Mouse (Mus musculus): ENCODE results near the gene Dcaf17.
A peak's percentile ranks its signal among the peaks of the same experiment; 100 is the strongest.

The Dcaf17 gene

GRCm38 (mm10) chr2:71055300-71056114 lies at the start of gene Dcaf17, which contains the start of gene Mettl8:
TSS of gene Dcaf17 (plus strand) at chr2:71055328.
TSS of gene Mettl8 (minus strand) at chr2:71055583.
- DNase-seq = peak; percentile 88

DNA sequence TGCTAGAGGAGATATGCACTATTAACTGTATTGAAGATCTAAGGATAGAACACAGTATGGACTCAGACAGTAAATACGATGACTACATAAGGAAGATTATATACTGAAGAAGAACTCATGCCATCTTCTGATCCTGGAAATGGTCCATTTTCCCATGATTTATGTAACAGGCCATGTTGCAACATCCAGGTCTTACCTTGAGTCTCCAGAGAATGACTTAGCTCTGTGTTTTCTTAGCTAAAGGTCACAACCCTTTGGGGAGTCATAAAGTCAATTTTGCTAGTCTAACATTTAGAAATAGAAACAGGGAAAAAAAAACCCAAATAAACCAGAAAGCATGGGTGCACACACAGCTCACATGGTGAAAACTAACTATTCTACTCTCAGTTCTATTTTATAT lies 43.3 kb upstream of the Dcaf17 start:
- no peak for DNase-seq

DNA sequence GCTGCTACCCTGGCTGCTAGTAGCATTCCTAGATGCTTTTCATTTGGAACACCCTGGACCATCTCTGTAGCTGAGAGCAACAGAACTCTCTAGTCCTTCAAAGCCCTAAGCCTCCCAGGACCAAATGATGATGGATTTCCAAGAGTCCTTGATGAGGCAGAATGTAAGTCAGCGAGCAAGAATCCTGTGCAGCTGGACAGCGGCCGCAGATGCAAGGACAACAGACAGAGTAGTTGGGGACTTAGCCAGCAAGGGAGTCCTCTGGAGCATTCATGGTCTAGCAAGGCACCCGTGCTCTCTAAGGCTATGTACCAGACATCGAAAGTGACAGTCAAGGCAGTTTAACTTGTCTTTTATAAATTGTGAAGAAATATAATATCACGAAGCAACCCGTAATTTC lies 41.6 kb upstream of the Dcaf17 start:
- no peak for DNase-seq

DNA sequence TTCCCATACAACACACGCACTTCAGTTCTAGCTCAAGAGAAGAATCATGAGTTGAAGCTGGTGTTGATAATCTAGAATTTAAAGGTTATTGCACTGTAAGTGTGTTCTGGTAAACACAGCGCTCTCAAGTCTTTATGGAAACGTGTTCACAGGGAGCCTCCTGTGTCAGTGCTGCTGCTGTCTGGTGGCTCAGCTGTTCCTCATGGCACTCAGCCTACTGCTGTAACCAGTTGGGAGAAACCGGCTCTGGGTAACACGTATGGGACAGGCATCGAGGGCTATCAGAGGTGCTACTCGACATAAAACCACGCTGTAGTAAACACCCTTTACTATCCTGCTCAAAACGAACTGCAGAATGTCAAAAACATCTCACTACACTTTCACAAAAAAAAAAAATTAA lies 35.9 kb upstream of the Dcaf17 start:
- DNase-seq = no peak

GRCm38 (mm10) chr2:71019704-71020375 lies 35.3 kb upstream of the Dcaf17 start:
- DNase-seq = no peak

DNA sequence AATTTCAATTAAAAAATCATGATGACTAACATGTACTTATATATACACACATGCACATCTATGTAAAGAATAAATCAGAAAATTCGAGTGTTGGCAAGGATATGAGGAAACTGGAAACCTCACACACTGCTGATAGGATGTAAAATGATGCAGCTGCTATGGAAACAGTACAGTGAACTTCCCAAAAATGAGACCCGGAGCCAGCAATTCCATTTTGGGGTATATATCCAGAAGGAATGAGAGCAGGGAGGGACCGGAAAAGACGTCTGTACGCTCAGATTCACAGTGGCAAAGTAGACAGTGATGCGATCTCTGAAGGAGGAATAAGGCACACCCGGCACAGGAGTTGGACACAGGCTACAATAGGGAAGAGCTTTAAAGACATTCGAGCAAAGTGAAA lies 34.5 kb upstream of the Dcaf17 start:
- DNase-seq = no peak

GRCm38 (mm10) chr2:71022991-71023390 lies 32.1 kb upstream of the Dcaf17 start:
- DNase-seq = no peak

GRCm38 (mm10) chr2:71023986-71024385 lies 31.1 kb upstream of the Dcaf17 start:
- no peak for DNase-seq

- DNase-seq = no peak
Measured at GRCm38 (mm10) chr2:71025576-71026315, 29.4 kb upstream of the Dcaf17 start.

DNA sequence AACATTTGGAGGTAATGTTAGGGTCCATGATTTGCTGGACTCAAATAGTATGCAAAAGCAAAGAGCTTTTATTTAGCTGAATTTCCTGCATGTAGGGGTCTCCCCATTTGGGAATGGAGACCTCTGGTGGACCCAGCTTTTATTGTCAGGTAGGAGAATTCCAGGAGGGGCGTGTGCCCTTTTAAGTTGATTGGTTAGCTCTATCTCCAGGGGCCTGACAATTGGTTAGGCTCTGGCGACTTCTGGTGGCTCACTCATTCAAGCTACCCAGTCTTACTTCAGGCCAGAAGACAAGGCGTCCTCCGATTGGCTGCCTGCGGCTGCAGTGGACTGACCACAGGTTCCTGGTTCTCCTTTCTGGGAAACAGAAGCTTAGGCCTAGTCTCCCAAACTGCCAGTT lies 28.3 kb upstream of the Dcaf17 start:
- no peak for DNase-seq

DNA sequence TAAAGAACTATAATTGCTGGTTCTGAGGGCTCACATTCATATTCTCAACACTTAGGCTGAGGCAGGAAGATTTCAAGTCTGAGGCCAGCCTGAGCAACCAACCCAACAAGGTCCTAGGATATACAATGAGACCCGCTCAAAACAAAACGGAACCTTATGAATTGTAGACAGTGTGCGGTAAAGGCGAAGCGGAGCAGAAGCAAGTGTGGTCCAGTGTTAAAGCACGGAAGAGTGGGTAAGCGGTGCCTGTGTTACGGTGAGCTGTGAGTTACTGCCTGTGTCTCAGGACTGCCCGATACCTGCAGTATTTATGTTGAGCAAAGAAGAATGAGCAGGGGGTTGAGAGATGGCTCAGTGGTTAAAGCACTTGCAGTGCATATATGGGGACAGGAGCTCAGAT lies 27.5 kb upstream of the Dcaf17 start:
- no peak for DNase-seq

- DNase-seq = no peak
Measured at GRCm38 (mm10) chr2:71030663-71031062, 24.5 kb upstream of the Dcaf17 start.

DNA sequence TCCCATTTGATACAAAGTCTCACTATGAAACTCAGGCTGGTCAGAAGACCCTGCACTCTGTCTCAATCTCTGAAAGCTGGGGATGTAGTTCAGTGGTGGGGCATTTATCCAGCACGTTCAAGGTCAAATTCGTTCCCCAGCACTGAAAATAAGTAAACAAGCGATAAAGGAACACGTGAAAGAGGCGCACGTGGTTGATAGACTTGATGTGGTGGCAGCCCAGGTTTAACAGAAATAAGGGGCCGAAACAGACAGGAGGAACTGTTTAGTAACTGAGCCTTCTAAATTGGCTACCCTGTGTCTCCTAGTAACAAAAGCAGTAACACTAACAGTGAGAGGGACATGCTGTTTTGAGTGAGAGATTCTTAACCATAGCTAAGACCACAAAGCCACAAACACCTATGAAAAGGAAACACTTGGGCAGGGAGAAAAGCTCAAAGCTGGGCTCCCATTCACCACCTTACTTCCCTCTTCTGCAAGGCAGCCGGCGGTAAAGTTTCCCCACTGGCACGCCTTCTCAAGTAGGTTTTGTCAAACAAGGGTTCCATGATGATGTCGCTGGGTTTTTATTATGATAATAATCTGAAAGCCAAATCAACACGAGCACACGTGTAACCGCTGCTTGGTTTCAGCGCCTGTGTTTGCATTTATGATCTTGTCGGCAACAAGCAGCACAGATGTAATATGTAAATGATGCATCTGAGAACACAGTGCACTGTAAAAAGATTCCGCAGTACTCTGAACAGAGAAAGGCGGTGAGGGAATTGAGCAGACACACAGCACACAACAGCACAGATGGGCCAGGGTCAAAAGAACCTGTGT lies 22.9 kb upstream of the Dcaf17 start:
- no peak for DNase-seq

DNA sequence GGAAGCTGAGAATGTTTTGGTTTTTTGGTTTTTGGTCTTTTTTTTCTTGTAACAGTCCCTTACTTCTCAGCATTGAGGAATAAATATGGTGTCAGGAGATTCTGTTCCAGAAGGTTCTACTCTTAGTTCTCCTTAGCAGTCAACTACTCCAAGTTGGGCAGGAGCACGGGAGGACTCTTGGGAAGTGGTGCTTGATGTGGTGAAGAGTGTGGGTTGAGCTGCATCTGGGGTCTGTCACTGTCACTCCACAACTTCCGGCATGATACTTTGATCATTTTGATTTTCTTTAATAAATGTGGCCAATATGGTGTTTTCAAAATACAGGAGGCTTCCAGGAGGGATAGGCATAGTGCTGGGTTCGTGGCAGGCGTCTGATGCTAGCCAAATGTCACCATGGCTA lies 22.1 kb upstream of the Dcaf17 start:
- no peak for DNase-seq

DNA sequence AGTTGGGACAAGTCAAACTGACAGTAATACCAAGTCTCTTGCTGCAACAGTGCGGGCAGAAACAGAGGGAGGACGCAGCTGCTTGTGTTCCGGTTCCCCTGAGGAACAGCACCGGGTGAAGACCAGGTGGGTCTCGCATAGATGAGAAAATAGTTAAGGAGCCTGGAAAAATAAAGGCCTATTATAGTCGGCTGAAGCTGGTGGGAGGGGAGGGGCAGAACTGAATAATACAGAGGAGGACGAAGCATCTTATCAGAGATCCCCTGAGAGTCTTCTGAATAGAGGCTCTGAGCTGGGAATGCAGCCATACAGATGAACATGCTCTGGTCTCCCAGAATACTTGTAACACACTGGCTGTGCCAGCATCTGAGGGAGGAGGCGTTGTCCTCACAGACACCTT lies 21.1 kb upstream of the Dcaf17 start:
- no peak for DNase-seq

GRCm38 (mm10) chr2:71037447-71037846 lies 17.7 kb upstream of the Dcaf17 start:
- DNase-seq = no peak

DNA sequence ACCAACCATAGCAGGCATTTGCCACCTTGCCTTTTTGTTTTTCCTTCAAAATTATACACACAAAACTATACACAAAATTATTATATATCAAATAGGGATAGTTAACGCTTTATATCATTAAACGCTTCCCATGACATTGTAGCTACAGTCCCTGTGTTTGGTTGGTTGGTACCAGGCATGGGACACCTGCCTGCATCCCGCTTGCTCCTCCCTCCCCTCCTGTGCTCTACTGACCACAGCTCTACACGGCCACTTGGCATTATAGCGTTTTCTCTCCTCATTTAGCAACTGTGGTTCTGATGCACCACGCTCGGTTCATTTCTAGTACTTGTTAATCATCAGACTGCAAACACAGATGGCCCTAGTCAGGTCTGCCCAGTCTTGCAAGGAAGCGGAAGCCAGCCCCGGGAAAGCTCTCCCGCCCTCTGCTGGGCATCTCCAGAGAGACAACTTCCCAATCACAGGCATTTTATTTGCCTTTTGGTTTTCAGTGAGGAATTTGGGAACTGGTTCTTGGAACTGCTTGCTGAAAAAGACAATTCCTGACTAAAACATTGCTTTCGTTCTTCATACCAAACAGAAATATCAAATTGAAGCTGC lies 15.5 kb upstream of the Dcaf17 start:
- DNase-seq = peak; percentile 84

- no peak for DNase-seq
Measured at GRCm38 (mm10) chr2:71046151-71046550, 9.0 kb upstream of the Dcaf17 start.

DNA sequence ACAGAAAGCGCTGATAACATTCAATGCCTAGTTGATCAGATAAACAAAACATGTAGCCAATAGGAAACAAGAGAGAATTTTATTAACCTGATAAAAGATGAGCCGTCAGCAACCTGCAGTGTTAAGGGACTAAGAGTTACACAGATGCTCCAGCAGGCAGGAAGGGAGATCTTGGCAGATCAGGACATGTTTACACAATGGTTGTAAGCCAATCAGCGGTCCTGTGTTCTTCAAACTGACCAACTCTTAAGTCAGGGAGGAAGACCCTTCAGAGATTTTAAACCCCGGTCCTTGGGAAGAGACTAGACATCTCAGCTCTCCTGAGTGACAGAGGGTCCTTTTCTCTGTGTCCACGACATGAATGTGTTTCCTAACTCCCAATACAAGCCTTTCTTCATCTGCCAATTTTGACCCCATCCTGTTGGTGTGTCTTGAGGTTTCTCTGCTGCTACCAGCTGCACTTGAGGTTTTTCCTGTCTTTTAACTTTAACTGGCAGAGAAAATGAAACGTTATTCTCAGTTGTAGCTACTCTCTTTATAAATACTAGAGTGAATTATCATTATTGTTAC lies 8.3 kb upstream of the Dcaf17 start:
- DNase-seq = no peak

GRCm38 (mm10) chr2:71048896-71049295 lies 6.2 kb upstream of the Dcaf17 start:
- DNase-seq = no peak

- no peak for DNase-seq
Measured at GRCm38 (mm10) chr2:71050511-71050910, 4.6 kb upstream of the Dcaf17 start.

- DNase-seq = no peak
Measured at GRCm38 (mm10) chr2:71054716-71055115, 412 bp upstream of the Dcaf17 start.

Data from cerebellum, adult 8-10 months (tissue).